Mouse (Mus musculus) midbrain, embryonic 14.5 days (tissue): Measurements from ENCODE around the gene Msh2. TPM values are rescaled to one million over a fixed set of nuclear protein-coding genes. Genes with fewer than 3 reads are reported as not detected.

ENCODE experiments used
- ATAC-seq: fragments of 200-750 bp; cut with Nextera tagmentation; 2 replicates; pipeline ENCODE4 v1.8.0; 2017; ENCODE audit warnings: moderate number of reproducible peaks, moderate library complexity; ENCODE audit not compliant: low FRiP score, low TSS enrichment
- DNase-seq: peaks from one replicate; pipeline ENCODE4 v3.0.0-alpha.2; 2015
- H3K27ac ChIP-seq: fragments of 300-500 bp; sonication (generic); replicated peaks from 2 replicates; pipeline ENCODE4 v1.5.1; 2014; ENCODE audit warnings: mild to moderate bottlenecking, low read depth, low read length, moderate library complexity
- H3K27me3 ChIP-seq: fragments of 300-500 bp; sonication (generic); 2 replicates; pipeline ENCODE4 v1.6.1; 2014; ENCODE audit warnings: low read length, control low read depth, mixed read lengths; ENCODE audit not compliant: control insufficient read depth, insufficient read depth
- H3K36me3 ChIP-seq: fragments of 300-500 bp; sonication (generic); 2 replicates; pipeline ENCODE4 v1.6.1; 2014; ENCODE audit warnings: low read length, control low read depth; ENCODE audit not compliant: control insufficient read depth, insufficient read depth
- H3K4me1 ChIP-seq: fragments of 300-500 bp; sonication (generic); 2 replicates; pipeline ENCODE4 v1.6.1; 2014; ENCODE audit warnings: mild to moderate bottlenecking, antibody characterized with exemption, low read length, control low read depth; ENCODE audit not compliant: control insufficient read depth, insufficient read depth
- H3K4me2 ChIP-seq: fragments of 300-500 bp; sonication (generic); 2 replicates; pipeline ENCODE4 v1.6.1; 2014; ENCODE audit warnings: mild to moderate bottlenecking, low read length, moderate library complexity
- H3K4me3 ChIP-seq: fragments of 300-500 bp; sonication (generic); replicated peaks from 2 replicates; pipeline ENCODE4 v1.5.1; 2014; ENCODE audit warnings: low read depth, low read length
- H3K9ac ChIP-seq: fragments of 300-500 bp; sonication (generic); replicated peaks from 2 replicates; pipeline ENCODE4 v1.6.1; 2014; ENCODE audit warnings: mild to moderate bottlenecking, low read length, moderate library complexity
- H3K9me3 ChIP-seq: fragments of 300-500 bp; sonication (generic); 2 replicates; pipeline ENCODE4 v1.6.1; 2016; ENCODE audit warnings: low read length, control low read depth, mixed read lengths; ENCODE audit not compliant: control insufficient read depth
- WGBS: fragments of 180-500 bp; shearing (Covaris S2); extraction: QIAGEN DNeasy Blood & Tissue Kit; methylation state at CpG from one replicate; pipeline ENCODE4 v1.1.7; 2014; 5-methylcytosine and 5-hydroxymethylcytosine counted together
- polyA plus RNA-seq: library from polyadenylated mRNA; unstranded; fragments of >200 nt; fragmentation: Nextera tagmentation; extraction: Ambion mirVana; gene quantifications from 2 replicates; pipeline ENCODE4 v1.2.1, GENCODE M21; 2014

The Msh2 gene
- polyA plus RNA-seq, 1 experiment from 2014 or later = 54.4 TPM

GRCm38 (mm10) chr17:87691958-87692357 is 19.8 kb downstream of the Msh2 start:
- Histone ChIP-seq H3K27me3 (no peaks in the 10 kb centered on the region), H3K4me3 (no peak overlapping the region), H3K9me3 (no peaks in the 10 kb centered on the region), H3K27ac (no peak overlapping the region), H3K4me1 (no peaks in the 10 kb centered on the region), H3K36me3 (peaks cover 53% of the 10 kb centered on the region), H3K9ac (no peak overlapping the region), H3K4me2 (no peak overlapping the region)
- WGBS = 92% methylated on average over 5 of the region's 5 CpGs
- ATAC-seq (no peak), DNase-seq (peak; percentile 91)

GRCm38 (mm10) chr17:87695874-87696465 is 23.8 kb downstream of the Msh2 start:
- no peaks in the 10 kb centered on the region for H3K9me3 ChIP-seq
- no peak overlapping the region for H3K4me3 ChIP-seq
- no peaks in the 10 kb centered on the region for H3K27me3 ChIP-seq
- ATAC-seq = no peak
- no peak overlapping the region for H3K27ac ChIP-seq
- H3K4me2 ChIP-seq = no peak overlapping the region
- peak; percentile 9 for DNase-seq
- no peaks in the 10 kb centered on the region for H3K4me1 ChIP-seq
- 84% methylated on average over 11 of the region's 11 CpGs for WGBS
- peaks cover 39% of the 10 kb centered on the region for H3K36me3 ChIP-seq
- H3K9ac ChIP-seq = no peak overlapping the region

GRCm38 (mm10) chr17:87696814-87697213 is 24.7 kb downstream of the Msh2 start:
- no peaks in the 10 kb centered on the region for H3K4me1 ChIP-seq
- 79% methylated on average over 6 of the region's 6 CpGs for WGBS
- H3K27me3 ChIP-seq = no peaks in the 10 kb centered on the region
- H3K4me3 ChIP-seq = no peak overlapping the region
- no peaks in the 10 kb centered on the region for H3K9me3 ChIP-seq
- peaks cover 37% of the 10 kb centered on the region for H3K36me3 ChIP-seq
- DNase-seq (no peak), ATAC-seq (no peak)
- H3K4me2 ChIP-seq = no peak overlapping the region
- H3K27ac ChIP-seq = no peak overlapping the region
- H3K9ac ChIP-seq = no peak overlapping the region

GRCm38 (mm10) chr17:87698996-87699765 is 27.1 kb downstream of the Msh2 start:
- ATAC-seq = peak; percentile 27; the same call in 1 of the 2 replicates
- H3K36me3 ChIP-seq = peaks cover 36% of the 10 kb centered on the region
- no peaks in the 10 kb centered on the region for H3K27me3 ChIP-seq
- H3K4me1 ChIP-seq = no peaks in the 10 kb centered on the region
- no peak overlapping the region for H3K27ac ChIP-seq
- H3K9me3 ChIP-seq = no peaks in the 10 kb centered on the region
- no peak overlapping the region for H3K9ac ChIP-seq
- DNase-seq = no peak
- H3K4me3 ChIP-seq = no peak overlapping the region
- H3K4me2 ChIP-seq = no peak overlapping the region
- 82% methylated on average over 16 of the region's 16 CpGs for WGBS

- Histone ChIP-seq H3K9me3 (no peaks in the 10 kb centered on the region), H3K4me3 (no peak overlapping the region), H3K4me2 (no peak overlapping the region), H3K4me1 (no peaks in the 10 kb centered on the region), H3K27me3 (no peaks in the 10 kb centered on the region), H3K9ac (no peak overlapping the region), H3K36me3 (peaks cover 36% of the 10 kb centered on the region), H3K27ac (no peak overlapping the region)
- ATAC-seq (no peak), DNase-seq (no peak)
- 80% methylated on average over 8 of the region's 8 CpGs for WGBS
Observed at GRCm38 (mm10) chr17:87700101-87700500, 28.0 kb downstream of the Msh2 start.

GRCm38 (mm10) chr17:87724727-87725126 is 52.6 kb downstream of the Msh2 start:
- H3K27me3 ChIP-seq = no peaks in the 10 kb centered on the region
- no peaks in the 10 kb centered on the region for H3K9me3 ChIP-seq
- no peak for ATAC-seq
- WGBS = 89% methylated on average over 7 of the region's 7 CpGs
- no peak overlapping the region for H3K9ac ChIP-seq
- H3K27ac ChIP-seq = no peak overlapping the region
- no peaks in the 10 kb centered on the region for H3K4me1 ChIP-seq
- no peak overlapping the region for H3K4me2 ChIP-seq
- DNase-seq = no peak
- no peak overlapping the region for H3K4me3 ChIP-seq
- H3K36me3 ChIP-seq = peaks cover 43% of the 10 kb centered on the region

GRCm38 (mm10) chr17:87726489-87727356 is 54.6 kb downstream of the Msh2 start:
- no peak for DNase-seq
- Histone ChIP-seq H3K9ac (no peak overlapping the region), H3K4me1 (no peaks in the 10 kb centered on the region), H3K4me3 (no peak overlapping the region), H3K9me3 (no peaks in the 10 kb centered on the region), H3K27me3 (no peaks in the 10 kb centered on the region), H3K4me2 (no peak overlapping the region), H3K36me3 (peaks cover 32% of the 10 kb centered on the region), H3K27ac (no peak overlapping the region)
- WGBS = 96% methylated on average over 12 of the region's 12 CpGs
- ATAC-seq = no peak

GRCm38 (mm10) chr17:87731962-87732361 is 59.8 kb downstream of the Msh2 start:
- Histone ChIP-seq H3K4me3 (no peak overlapping the region), H3K36me3 (no peaks in the 10 kb centered on the region)

More at GRCm38 (mm10) chr17:87731962-87732361, 59.8 kb downstream of the Msh2 start:
- DNase-seq (no peak), ATAC-seq (no peak)
- no peak overlapping the region for H3K4me2 ChIP-seq
- H3K4me1 ChIP-seq = no peaks in the 10 kb centered on the region
- no peak overlapping the region for H3K27ac ChIP-seq
- H3K27me3 ChIP-seq = no peaks in the 10 kb centered on the region
- no peak overlapping the region for H3K9ac ChIP-seq
- 88% methylated on average over 4 of the region's 4 CpGs for WGBS
- H3K9me3 ChIP-seq = no peaks in the 10 kb centered on the region
